Mouse (Mus musculus) heart, adult 9 months (tissue): ENCODE measurements around the gene Akap13.

Source experiments
- DNase-seq, 2 experiments: peaks; one replicate each; pipeline ENCODE4 v3.0.0; 2022; ENCODE audit warnings: low spot score in 2 of 2

Akap13 gene

GRCm38 (mm10) chr7:75793091-75793490, 337.8 kb downstream of the Akap13 start:
- no peak for DNase-seq

- DNase-seq = no peak
Observed at GRCm38 (mm10) chr7:75793654-75794335, 338.5 kb downstream of the Akap13 start.

GRCm38 (mm10) chr7:75795106-75795505, 339.8 kb downstream of the Akap13 start:
- DNase-seq = no peak

GRCm38 (mm10) chr7:75796474-75796873, 341.1 kb downstream of the Akap13 start:
- DNase-seq = no peak

DNA sequence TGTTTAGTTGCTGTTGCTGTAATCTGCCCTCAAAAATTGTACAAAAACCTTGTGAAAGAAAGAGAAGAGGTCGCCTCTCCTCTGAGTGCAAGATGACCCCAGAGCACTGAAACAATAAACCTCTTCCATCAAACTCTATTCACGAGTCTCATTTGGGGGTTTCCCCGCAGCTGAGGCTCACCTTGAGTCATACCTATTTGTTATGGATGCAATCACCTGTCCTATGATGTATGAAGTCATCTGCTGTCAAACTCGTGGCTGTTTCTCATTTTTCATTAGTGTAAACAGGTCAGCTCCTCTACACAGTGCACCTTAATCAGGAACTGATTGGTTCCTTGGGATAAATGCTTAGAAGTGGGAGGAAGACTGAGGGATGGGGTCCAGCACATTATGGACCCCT, 345.2 kb downstream of the Akap13 start:
- no peak for DNase-seq

GRCm38 (mm10) chr7:75801022-75801421, 345.7 kb downstream of the Akap13 start:
- no peak for DNase-seq

DNA sequence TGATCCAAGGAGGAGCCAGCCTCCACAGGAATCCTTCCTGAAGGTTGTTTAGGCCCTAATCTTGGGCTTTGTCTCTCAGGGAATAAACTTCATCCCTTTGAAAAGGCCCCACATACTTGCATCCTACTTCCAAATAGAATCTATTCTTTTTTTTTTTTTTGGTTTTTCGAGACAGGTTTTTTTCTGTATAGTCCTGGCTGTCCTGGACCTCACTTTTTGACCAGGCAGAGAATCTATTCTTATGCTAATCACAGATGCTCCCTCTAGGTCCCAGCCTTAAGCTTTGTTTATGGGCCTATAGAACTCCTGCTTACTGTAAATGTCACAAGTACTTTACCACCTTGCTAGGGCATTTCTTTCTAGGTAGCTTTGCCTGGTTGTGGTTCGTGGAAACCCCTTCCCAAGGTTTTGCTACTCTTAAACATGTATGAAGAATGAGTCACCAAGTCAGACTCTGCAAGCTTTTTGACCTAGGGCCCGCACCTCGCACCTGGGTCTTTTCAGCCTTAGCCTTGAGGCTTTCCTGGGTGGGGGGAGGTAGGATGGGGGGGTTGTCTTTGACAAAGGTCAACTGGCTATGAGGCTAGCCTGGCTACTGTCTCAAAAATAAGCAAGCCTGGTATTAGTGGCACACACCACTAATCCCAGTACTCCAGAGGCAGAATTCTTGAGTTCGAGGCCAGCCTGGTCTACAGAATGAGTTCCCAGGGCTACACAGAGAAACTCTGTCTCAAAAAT, 346.5 kb downstream of the Akap13 start:
- DNase-seq = no peak

- no peak for DNase-seq
Observed at GRCm38 (mm10) chr7:75802887-75803286, 347.6 kb downstream of the Akap13 start.
